Mouse (Mus musculus): ENCODE data around the gene Lrrc29.

Gene Lrrc29

DNA sequence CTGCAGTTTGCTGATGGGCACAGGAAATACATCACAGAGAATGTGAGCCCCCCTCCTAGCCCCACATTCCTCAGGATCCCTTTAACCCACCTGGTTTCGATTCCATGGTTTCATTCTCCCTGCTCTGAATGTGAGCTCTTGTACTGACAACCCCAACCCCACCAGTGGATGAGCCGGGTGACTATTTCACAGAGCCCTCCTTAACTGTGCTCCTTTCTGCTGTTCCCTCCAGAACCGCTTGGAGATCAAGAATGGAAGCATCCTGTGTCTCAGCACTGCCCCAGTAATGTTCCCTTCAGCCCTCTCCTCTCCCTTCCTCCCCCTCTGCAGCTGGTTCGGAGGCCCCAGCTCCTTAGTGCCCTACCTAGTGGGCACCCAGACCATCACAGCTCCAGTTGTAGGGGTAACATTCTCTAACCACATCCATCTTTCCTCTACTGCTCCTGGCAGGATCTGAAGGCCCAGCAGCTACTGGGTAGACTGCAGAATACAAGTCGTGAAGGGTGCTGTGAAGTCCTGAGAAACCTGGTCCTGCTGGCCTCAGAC is 19.9 kb downstream of the Lrrc29 start:
- TF ChIP-seq GATA4 (IDR thresholded peaks at IDR 0.05; ENCODE audit: insufficient replicate concordance, low read length) = no peak

DNA sequence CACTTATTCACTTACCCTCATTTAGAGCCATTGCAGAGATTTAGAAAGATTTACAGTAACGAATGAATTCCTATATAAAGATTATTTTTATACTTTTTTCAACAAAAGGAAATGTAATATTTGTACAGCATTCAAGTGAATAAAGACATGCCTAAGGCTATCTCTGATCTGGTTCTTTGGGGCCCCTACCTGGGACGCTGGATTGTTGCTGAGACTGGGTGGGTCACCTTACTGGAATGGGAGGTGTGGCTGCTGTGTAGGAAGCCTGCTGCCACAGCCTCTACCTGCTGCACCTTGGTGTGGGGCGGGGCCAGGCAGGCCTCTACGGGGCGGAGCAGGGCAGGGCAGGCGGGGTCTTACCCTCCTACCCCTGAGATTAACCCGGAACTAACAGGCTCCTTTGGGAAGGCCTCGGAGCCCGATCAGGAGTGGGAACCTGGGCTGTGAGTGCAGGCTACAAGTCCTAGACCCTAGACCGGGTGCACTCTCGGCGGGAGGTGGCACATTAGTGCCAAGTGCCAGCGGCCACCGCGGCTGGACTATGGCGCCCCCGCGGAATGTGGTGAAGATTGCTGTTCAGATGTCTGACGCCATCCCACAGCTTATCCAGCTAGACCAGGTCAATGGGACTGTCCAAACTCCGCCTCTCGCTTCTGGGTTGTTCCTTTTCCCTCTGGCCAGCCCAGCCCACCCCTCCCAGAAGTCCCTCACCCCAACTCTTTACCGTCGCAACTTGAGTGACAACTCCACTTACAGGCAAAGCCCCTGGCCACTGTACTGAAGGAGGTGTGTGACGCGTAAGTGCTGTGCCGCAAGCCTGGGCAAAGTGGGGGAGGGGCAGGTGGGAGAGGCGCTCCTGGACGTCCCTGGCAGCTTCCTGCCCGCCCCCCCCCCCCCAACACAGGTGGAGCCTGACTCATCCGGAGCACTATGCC is 20.6 kb downstream of the Lrrc29 start, which contains the start of gene Elmo3:
Elmo3 (plus strand) TSS at position 391 of the 935 bp plus-strand sequence.
- TF ChIP-seq GATA4 (IDR thresholded peaks at IDR 0.05; ENCODE audit: insufficient replicate concordance, low read length) = peak; percentile 37; the same call in 1 of the 2 replicates

DNA sequence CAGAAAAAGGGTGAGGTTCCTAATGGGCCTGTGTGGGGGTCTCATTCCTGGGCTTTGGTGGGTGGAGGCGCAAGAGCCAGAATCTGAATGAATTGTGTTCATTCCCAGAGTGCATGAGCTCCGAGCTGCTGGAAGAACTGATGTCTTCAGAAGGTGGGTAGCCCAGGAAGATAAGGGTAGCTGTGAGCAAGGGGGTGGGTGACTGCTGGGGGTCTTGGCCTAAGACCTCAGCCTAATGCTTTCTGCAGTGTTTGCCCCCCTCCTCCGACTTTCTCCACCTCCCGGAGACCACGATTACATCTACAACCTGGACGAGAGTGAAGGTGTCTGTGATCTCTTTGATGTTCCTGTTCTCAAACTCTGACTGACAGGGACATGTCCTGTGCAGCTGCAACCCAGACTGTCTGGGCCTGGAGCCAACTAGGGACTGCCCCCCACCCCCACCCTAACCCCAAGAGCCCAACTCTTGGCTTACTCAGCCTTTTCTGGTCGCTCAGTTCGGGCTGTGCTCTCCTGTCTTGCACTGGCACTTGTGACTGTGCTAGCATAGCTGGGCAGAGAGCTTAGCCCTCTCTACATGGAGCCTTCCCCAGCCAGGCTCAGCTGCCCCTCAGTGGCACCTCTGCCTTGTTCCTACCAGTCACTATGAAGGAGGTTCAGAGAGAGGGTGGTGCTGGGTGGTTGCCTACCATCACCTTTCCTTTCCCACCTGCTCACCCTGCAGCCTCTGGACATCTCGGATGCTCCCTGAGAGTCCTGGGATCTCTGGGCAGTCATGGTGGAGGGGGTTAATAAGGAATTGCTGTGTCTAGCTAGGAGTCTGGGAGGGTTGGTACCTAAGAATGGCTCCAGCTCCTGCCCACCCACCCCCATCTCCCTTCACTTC is 21.5 kb downstream of the Lrrc29 start:
- TF ChIP-seq GATA4 (IDR thresholded peaks at IDR 0.05; ENCODE audit: insufficient replicate concordance, low read length) = no peak

DNA sequence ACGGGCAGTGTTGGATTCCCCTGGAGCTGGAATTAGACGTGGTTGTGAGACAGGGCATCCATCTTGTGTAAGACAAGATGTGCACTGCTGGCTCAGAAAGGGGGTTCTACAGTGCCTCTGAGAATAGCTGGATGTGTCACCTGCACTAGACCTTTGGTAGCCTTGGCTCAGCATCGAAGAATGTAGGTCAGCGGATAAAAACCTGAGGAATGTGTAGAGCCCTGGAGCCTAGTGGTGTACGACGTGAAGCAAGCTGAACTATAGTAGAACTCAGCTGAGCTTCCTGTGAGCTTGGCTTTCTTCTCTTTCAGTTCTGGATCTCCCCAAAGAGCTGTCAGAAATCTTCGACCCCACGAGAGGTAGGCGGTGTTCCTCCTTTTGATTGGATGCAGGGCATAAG is 22.2 kb downstream of the Lrrc29 start:
- TF ChIP-seq GATA4 (IDR thresholded peaks at IDR 0.05; ENCODE audit: insufficient replicate concordance, low read length) = no peak

DNA sequence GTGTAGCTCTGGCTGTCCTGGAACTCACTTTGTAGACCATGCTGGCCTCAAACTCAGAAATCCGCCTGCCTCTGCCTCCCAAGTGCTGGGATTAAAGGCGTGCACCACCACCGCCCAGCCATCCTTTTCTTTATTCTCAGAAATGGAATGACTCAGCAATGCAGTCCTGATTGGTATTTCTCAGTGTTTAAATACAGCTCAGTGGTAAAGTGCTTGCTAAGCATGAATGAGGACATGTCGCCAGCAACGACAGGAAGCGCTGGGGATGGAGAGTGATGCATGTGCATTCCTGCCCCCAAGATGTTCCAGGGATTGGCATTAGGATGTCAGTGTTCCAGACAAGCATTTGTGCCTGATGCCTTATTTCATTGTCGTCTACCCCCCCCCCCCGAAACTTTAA is 22.7 kb downstream of the Lrrc29 start:
- TF ChIP-seq GATA4 (IDR thresholded peaks at IDR 0.05; ENCODE audit: insufficient replicate concordance, low read length) = no peak

DNA sequence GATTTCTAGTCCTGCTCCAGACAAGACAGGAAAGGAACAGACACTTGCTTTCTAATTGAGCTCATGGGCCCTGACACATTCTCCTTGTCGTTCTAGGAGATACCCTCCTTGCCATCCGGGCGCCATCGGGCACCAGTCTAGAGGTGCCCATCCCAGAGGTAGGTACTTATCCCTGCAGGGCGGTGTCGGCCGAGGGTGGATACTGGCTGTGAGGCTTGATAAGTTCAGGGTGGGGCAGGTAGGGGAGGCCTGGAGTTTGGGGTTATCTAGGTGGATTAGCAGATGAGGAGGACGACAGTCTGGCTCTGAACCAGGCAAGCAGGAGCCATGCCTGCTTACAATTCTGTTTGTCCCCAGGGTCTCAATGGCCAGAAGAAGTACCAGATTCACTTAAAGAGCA is 26.1 kb downstream of the Lrrc29 start:
- no peak for TF ChIP-seq GATA4 (IDR thresholded peaks at IDR 0.05; ENCODE audit: insufficient replicate concordance, low read length)

DNA sequence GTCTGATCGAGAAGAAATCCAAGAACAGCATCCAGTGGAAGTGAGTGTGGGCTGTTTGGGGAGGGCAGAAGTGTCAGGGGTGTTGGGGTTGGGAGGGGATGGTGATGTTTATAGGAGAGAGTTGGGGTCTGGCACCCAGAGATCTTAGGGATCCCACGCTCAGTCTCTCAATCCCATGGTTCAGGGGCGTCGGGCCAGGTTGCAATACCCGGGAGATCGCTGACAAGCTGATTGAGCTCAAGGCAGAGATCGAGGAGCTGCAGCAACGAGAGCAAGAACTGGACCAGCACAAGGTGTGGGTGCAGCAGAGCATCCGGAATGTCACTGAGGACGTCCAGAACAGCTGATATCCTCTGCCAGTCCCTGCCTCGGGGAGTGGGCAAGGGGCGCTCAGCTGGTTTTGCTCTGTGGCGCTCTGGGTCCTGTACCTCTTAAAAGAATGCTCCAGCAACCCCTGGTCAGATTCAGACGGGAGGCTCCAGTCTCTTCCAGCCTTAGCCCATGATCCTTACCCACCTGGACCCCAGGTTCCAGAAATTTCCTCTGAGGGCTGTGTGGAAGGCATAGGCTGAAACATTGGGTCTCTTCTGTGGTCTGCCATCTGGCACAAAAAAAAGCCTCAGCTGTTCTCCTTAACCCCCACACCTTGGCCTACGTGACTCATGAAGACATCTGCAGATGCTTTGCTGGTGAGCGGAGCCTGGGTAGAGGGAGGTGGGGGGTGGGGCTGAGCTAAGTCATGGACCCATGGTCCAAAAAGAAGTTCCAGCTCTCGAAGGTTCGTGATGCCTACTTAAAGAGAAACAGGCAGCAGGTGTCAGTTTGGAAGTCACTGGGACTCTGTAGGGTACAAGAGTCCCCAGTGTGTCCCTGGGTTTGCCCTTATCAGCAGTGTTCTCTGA is 27.5 kb downstream of the Lrrc29 start:
- TF ChIP-seq GATA4 (IDR thresholded peaks at IDR 0.05; ENCODE audit: insufficient replicate concordance, low read length) = no peak

DNA sequence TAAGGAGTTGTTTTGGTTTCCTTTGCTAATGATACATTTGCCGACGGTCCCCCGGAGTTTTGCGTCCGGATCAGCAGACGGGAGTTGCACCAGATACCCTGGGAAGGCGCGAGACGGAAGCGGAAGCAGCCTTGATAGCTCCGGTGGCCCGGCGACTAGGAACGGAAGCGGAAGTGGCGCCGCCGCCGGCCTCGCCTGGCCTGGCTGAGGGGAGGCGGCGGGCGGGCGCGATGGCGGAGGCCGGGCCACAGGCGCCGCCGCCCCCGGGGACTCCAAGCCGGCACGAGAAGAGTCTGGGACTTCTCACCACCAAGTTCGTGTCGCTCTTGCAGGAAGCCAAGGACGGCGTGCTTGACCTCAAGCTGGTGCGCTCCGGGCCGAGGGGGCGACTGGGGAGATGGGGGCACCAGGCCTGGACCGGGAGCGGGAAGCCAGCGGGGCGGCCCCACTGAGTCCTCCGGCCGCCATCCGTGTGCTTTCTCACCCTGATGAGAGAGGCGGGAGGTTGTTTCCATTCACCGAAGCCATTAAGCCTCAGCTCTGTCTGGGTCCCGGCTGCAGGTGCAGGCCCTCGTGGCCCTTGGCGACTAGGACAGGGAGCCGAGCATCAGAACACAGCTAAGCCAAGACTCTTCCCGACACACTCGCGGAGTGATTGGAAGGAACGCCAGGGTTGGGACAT is 28.4 kb downstream of the Lrrc29 start, which contains the start of gene E2f4:
E2f4 (plus strand) TSS at position 153 of the 682 bp plus-strand sequence.
- peak; percentile 94; the same call in 1 of the 2 replicates for TF ChIP-seq GATA4 (IDR thresholded peaks at IDR 0.05; ENCODE audit: insufficient replicate concordance, low read length)

DNA sequence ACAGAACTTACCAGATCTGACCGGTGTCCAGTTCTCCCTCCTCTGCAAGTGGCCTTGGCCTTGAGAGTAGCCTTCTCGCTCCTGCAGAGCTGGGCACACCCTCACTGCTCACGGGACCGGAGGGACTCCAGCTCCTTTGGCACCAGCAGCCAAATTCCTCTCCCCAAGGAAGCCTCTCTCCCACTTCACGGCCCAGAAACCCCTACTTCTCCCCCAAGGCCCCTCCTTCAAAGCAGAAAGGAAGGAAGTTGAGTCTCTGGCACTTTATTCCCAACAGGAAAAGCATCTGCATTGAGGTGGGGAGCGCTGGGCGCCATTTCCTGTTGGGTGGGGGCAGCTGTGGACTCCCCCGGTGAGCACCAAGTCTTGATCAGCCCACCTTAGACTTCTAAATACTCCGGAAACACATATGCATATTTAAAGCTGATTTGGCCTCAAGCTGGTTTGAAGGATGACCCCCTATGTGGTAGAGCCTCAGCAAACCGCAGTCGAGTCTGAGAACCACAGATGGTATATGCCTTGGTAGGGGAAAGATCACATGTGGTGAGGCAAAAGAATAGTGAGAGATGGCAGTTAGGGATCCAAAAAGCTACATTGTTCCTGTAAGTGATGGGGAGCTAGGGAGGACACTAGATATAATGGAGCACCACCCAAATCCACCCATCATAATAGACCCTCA is 30.0 kb downstream of the Lrrc29 start, which contains the start of gene Exoc3l:
Exoc3l (minus strand) TSS at position 207 of the 679 bp plus-strand sequence.
- TF ChIP-seq GATA4 (IDR thresholded peaks at IDR 0.05; ENCODE audit: insufficient replicate concordance, low read length) = peak; percentile 22; the same call in 1 of the 2 replicates

DNA sequence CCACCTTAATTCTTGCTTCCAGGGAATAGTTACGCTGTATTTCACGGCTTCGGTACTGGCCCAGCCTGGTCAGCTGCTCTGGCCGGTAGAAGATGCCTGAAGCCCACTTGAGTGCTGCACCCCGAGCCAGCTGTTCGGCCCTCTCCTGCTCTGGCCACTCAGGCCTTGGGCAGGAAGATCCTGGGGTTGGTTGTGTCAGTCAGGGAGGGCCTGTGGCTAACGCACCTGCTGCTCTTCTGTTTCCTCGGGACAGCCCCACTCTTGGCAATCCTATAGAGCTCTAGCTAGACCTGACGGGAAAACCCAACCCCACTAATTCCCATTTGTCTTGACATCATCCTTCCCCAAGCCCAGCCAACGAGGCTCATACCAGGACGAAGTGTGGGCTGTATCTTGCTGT is 30.8 kb downstream of the Lrrc29 start:
- no peak for TF ChIP-seq GATA4 (IDR thresholded peaks at IDR 0.05; ENCODE audit: insufficient replicate concordance, low read length)

DNA sequence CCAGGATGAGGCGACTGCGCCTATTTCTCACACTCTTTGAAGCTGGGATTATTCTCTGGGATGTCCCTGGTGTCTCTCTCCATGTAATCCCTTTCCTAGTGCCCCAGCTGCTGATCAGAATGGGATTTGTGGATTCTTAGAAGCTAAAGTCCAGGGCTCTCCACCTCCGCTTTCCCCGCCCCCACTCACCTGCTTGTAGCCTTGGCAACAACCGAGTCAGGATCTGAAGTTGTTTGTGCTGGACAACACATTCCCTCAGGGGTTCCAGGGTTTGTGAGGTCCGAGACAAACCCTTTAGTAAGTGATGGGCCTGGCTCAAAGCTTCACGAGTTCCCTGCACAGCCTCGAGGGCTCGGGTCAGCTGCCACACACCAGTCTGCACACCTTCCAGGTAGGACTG is 31.3 kb downstream of the Lrrc29 start:
- TF ChIP-seq GATA4 (IDR thresholded peaks at IDR 0.05; ENCODE audit: insufficient replicate concordance, low read length) = no peak

DNA sequence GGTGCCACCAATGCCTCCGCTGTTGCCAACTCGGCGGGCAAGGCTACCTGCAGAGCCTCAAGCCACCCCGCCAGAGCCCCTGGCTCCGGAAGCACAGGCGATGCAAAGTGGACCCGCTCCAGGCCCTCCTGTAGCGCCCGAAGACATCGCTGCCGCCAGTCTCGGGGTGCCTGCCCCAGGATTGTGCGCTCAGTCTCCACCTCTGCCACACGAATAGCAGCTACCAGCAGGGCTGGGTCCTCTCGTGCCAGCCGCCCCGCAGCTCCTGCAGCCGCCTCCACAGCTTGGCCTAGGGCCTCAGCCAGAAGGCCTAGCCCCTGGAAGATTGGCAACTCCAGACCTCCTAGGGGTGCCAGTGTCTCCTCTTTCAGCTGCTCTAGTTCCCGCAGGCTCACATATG is 32.7 kb downstream of the Lrrc29 start:
- no peak for TF ChIP-seq GATA4 (IDR thresholded peaks at IDR 0.05; ENCODE audit: insufficient replicate concordance, low read length)

DNA sequence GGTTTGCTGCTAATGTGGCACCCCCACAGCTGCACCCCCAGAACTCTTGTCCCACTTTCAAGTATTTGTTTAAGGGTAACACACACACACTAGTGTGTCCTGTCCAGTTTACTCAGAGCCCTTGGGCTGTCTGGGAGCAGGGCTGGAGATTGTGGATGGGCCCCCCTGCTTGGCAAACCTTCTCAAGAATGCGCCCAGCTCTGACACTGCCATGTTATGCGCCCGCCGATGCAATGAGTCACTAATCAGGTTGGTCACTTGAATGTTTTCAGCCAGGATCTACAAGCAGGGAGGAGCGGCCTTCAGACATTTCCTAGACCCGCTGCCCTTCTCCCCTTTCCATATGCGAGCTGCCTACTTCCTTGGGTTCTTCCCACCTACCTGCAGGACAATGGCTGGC is 33.6 kb downstream of the Lrrc29 start:
- TF ChIP-seq GATA4 (IDR thresholded peaks at IDR 0.05; ENCODE audit: insufficient replicate concordance, low read length) = no peak

All from liver, adult (tissue).